Mouse (Mus musculus) stomach, postnatal 0 days (tissue): ENCODE measurements around the gene Mmp8.

Experiments
- CTCF ChIP-seq: IDR thresholded peaks from 2 replicates; pipeline ENCODE4 v1.5.1; 2016; ENCODE audit warnings: antibody characterized with exemption, low read depth, mild to moderate bottlenecking, moderate library complexity
- EP300 ChIP-seq: optimal IDR thresholded peaks from 2 replicates; pipeline ENCODE3; 2016; ENCODE audit warnings: antibody characterized with exemption

GRCm38 (mm10) chr9:7560026-7560425, 1.8 kb downstream of the Mmp8 start:
- TF ChIP-seq CTCF (no peak), EP300 (no peak)
